Mouse (Mus musculus) kidney, postnatal 0 days (tissue): Measurements from ENCODE around the gene Tshr. TPM values are rescaled to one million over a fixed set of nuclear protein-coding genes. Genes with fewer than 3 reads are reported as not detected.
"Not testable (repeated sequence)": the region's sequence is repeated elsewhere in the genome, so short reads cannot be mapped to it uniquely, and the experiment has no call there.

Experiments
- ATAC-seq: fragments of 200-750 bp; cut with Nextera tagmentation; replicated peaks from 2 replicates; pipeline ENCODE4 v1.8.0; 2017; ENCODE audit warnings: low read depth, moderate number of reproducible peaks, moderate TSS enrichment, moderate library complexity; ENCODE audit not compliant: low FRiP score
- DNase-seq: peaks from one replicate; pipeline ENCODE4 v3.0.0-alpha.2; 2016; ENCODE audit warnings: low spot score
- H3K27ac ChIP-seq: fragments of 300-500 bp; sonication (generic); 2 replicates; pipeline ENCODE4 v1.5.1; 2014; ENCODE audit warnings: mild to moderate bottlenecking
- H3K27me3 ChIP-seq: fragments of 300-500 bp; sonication (generic); 2 replicates; pipeline ENCODE4 v1.6.1; 2014; ENCODE audit warnings: low read length, mixed read lengths; ENCODE audit not compliant: insufficient read depth
- H3K36me3 ChIP-seq: fragments of 300-500 bp; sonication (generic); 2 replicates; pipeline ENCODE4 v1.6.1; 2014; ENCODE audit warnings: low read length, mixed read lengths; ENCODE audit not compliant: insufficient read depth
- H3K4me1 ChIP-seq: fragments of 300-500 bp; sonication (generic); replicated peaks from 2 replicates; pipeline ENCODE4 v1.6.1; 2014; ENCODE audit warnings: antibody characterized with exemption, low read length, mixed read lengths; ENCODE audit not compliant: insufficient read depth
- H3K4me2 ChIP-seq: fragments of 300-500 bp; sonication (generic); 2 replicates; pipeline ENCODE4 v1.6.1; 2014; ENCODE audit warnings: mild to moderate bottlenecking, low read length, moderate library complexity, mixed read lengths
- H3K4me3 ChIP-seq: fragments of 300-500 bp; sonication (generic); replicated peaks from 2 replicates; pipeline ENCODE4 v1.5.1; 2014; ENCODE audit warnings: low read depth, low read length
- H3K9ac ChIP-seq: fragments of 300-500 bp; sonication (generic); 2 replicates; pipeline ENCODE4 v1.6.1; 2014; ENCODE audit warnings: low read depth, low read length
- H3K9me3 ChIP-seq: fragments of 300-500 bp; sonication (generic); replicated peaks from 2 replicates; pipeline ENCODE4 v1.6.1; 2016; ENCODE audit warnings: low read length, inconsistent platforms, mixed read lengths
- CTCF ChIP-seq: IDR thresholded peaks from 2 replicates; pipeline ENCODE4 v1.5.1; 2016; ENCODE audit warnings: antibody characterized with exemption, low read depth, mild to moderate bottlenecking, moderate library complexity
- whole genome bisulfite sequencing: fragments of 180-500 bp; shearing (Covaris S2); extraction: QIAGEN DNeasy Blood & Tissue Kit; methylation state at CpG from one replicate; pipeline ENCODE4 v1.1.7; 2014; 5-methylcytosine and 5-hydroxymethylcytosine counted together
- polyA plus RNA-seq: library from polyadenylated mRNA; unstranded; fragments of >200 nt; fragmentation: Nextera tagmentation; extraction: Ambion mirVana; gene quantifications from 2 replicates; pipeline ENCODE4 v1.2.1, GENCODE M21; 2015

Gene Tshr
- polyA plus RNA-seq, 1 experiment from 2014 or later: 1.6 TPM

GRCm38 (mm10) chr12:91534514-91534913 lies 150.2 kb downstream of the Tshr start:
- ATAC-seq (no peak), DNase-seq (no peak)
- H3K27me3 ChIP-seq: no peaks in the 10 kb centered on the region
- no peak overlapping the region for H3K4me3 ChIP-seq
- H3K4me1 ChIP-seq: no peaks in the 10 kb centered on the region
- H3K4me2 ChIP-seq: no peak overlapping the region
- no peak for TF ChIP-seq CTCF
- no peak overlapping the region for H3K9ac ChIP-seq
- no peak overlapping the region for H3K27ac ChIP-seq
- H3K9me3 ChIP-seq: no peaks in the 10 kb centered on the region
- H3K36me3 ChIP-seq: no peaks in the 10 kb centered on the region
- 83% methylated on average over 6 of the region's 6 CpGs for WGBS

GRCm38 (mm10) chr12:91540202-91540601 lies 155.8 kb downstream of the Tshr start:
- Histone ChIP-seq H3K9ac (no peak overlapping the region), H3K4me1 (no peaks in the 10 kb centered on the region), H3K36me3 (no peaks in the 10 kb centered on the region), H3K4me2 (no peak overlapping the region), H3K9me3 (no peaks in the 10 kb centered on the region), H3K4me3 (no peak overlapping the region), H3K27me3 (no peaks in the 10 kb centered on the region), H3K27ac (no peak overlapping the region)
- 66% methylated on average over 7 of the region's 7 CpGs for WGBS
- no peak for TF ChIP-seq CTCF
- no peak for DNase-seq
- no peak for ATAC-seq

GRCm38 (mm10) chr12:91549471-91549870 lies 165.1 kb downstream of the Tshr start:
- Histone ChIP-seq H3K36me3 (no peaks in the 10 kb centered on the region), H3K4me2 (no peak overlapping the region), H3K9me3 (no peaks in the 10 kb centered on the region), H3K27me3 (no peaks in the 10 kb centered on the region), H3K9ac (no peak overlapping the region), H3K27ac (no peak overlapping the region), H3K4me1 (no peaks in the 10 kb centered on the region), H3K4me3 (no peak overlapping the region)
- DNase-seq (peak; percentile 61), ATAC-seq (no peak; the same call in 1 of the 2 replicates)
- no peak for TF ChIP-seq CTCF
- 55% methylated on average over 9 of the region's 9 CpGs for WGBS

GRCm38 (mm10) chr12:91551773-91552526 lies 167.6 kb downstream of the Tshr start:
- no peaks in the 10 kb centered on the region for H3K27me3 ChIP-seq
- H3K4me2 ChIP-seq: no peak overlapping the region
- DNase-seq (peak; percentile 30), ATAC-seq (0 out of 2 replicates have a peak, but pooled peaks have one; percentile 25)
- no peak overlapping the region for H3K4me3 ChIP-seq
- no peak for TF ChIP-seq CTCF
- H3K4me1 ChIP-seq: no peaks in the 10 kb centered on the region
- 53% methylated on average over 19 of the region's 19 CpGs for WGBS
- H3K9ac ChIP-seq: no peak overlapping the region
- H3K36me3 ChIP-seq: no peaks in the 10 kb centered on the region
- no peak overlapping the region for H3K27ac ChIP-seq
- H3K9me3 ChIP-seq: no peaks in the 10 kb centered on the region

GRCm38 (mm10) chr12:91557358-91558005 lies 173.1 kb downstream of the Tshr start:
- not testable (repeated sequence) for H3K4me3 ChIP-seq, H3K9me3 ChIP-seq, H3K4me1 ChIP-seq, H3K4me2 ChIP-seq, H3K9ac ChIP-seq, DNase-seq, H3K27me3 ChIP-seq, H3K36me3 ChIP-seq, H3K27ac ChIP-seq
- 92% methylated on average over 8 of the region's 8 CpGs for WGBS
- ATAC-seq: peak; percentile 68; the same call in 1 of the 2 replicates

GRCm38 (mm10) chr12:91558152-91558551 lies 173.8 kb downstream of the Tshr start:
- H3K9me3 ChIP-seq, H3K4me3 ChIP-seq, H3K4me1 ChIP-seq, H3K36me3 ChIP-seq, H3K27me3 ChIP-seq, H3K9ac ChIP-seq, H3K4me2 ChIP-seq, ATAC-seq, DNase-seq, H3K27ac ChIP-seq: not testable (repeated sequence)
- WGBS: 93% methylated on average over 4 of the region's 4 CpGs
